Mouse (Mus musculus) monocyte, adult 5-6 weeks (primary cell): Measurements from ENCODE around the gene Nipa1. TPM values are rescaled to one million over a fixed set of nuclear protein-coding genes. Genes with fewer than 3 reads are reported as not detected.
A peak's percentile ranks its signal among the peaks of the same experiment; 100 is the strongest.

Experiments used
- ATAC-seq: fragments of 153-309, 156-312 bp; replicated peaks from 2 replicates; pipeline ENCODE4 v1.8.0; 2017; ENCODE audit warnings: mild to moderate bottlenecking; ENCODE audit not compliant: low TSS enrichment, insufficient number of reproducible peaks, severe bottlenecking, poor library complexity, low FRiP score
- total RNA-seq: library from RNA; stranded (forward); fragments of 200-1000, 200-491, 200-594 nt; gene quantifications from 3 replicates; pipeline ENCODE4 v1.2.3, GENCODE M21; 2017

Nipa1 gene
- total RNA-seq, 1 experiment from 2014 or later = not detected

DNA sequence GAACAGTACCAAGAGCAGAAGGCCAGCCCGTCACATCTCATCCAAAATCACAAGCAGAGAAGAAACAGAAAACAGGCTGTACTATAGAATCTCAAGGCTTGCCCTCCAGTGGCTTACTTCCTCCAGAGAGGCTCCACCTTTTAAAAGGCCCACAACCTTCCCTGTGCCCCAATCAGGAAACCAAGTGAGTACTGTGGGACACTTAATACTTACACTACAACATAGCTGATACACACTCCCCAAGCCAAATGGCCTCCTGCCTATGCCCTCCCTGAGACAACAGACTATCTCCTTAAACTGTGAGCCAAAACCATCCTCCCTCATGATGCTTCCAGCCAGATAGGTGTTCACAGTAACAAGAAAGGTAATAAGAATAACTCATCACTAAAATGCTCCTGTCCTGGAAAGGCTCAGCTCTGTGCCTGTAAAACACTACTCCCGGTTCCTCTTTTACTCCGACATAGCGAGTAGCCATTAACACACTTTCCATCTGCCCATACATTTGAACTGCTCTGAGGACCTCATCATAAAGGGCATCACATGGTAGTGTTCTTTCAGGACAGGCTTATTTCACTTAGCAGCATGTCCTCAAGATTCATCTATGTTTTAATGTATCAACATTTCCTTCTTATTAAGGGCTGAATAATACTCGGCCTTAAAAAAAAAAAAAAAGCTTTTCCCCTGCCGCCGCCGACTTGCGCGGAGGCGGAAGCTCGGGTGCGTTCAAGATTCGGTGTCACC lies 6.3 kb downstream of the Nipa1 start:
- no peak for ATAC-seq

- ATAC-seq = no peak
These were observed 8.8 kb downstream of the Nipa1 start for GRCm38 (mm10) chr7:56011018-56011333.

- no peak for ATAC-seq
These were observed 9.3 kb downstream of the Nipa1 start for GRCm38 (mm10) chr7:56010318-56011017.

- no peak for ATAC-seq
These were observed 20.8 kb downstream of the Nipa1 start for GRCm38 (mm10) chr7:55998997-55999396.

GRCm38 (mm10) chr7:55995013-55995412 lies 24.7 kb downstream of the Nipa1 start:
- no peak for ATAC-seq

DNA sequence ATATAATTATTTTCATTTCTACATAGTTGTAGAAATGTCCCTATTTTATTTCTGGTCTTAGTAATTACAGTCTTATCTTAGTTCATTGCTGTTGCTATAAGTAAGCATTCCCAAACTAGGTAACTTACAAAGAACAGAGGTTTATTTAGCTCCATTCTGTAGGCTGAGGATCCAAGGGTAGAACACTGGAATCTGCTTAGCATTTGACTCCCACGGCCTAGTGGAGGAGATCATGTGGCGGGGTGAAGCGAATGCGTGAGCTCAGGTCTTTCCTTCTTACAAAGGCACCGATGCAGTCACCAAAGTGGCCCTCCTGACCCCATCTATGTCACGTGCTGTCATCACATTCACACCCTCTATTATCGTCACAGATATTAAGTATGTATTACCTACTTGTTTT lies 27.9 kb downstream of the Nipa1 start:
- ATAC-seq = no peak

DNA sequence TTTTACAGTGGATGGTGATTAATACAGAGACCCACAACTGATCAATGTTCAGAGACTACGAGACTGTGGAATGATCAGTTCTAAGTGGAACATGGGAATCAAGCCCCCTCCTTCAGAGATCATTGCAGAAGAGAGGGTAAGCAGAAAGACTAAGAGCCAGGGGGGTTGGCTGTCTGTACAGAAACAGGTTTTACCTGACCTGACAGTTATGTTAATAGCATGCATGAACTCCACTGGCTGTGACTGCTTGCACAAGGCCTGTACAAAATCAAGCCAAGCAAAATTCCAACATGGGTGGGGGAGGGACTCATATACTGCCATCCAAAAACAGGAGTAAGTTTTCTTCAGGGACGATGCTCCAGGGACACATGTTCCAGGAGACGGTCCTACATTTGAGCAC lies 28.6 kb downstream of the Nipa1 start:
- no peak for ATAC-seq

DNA sequence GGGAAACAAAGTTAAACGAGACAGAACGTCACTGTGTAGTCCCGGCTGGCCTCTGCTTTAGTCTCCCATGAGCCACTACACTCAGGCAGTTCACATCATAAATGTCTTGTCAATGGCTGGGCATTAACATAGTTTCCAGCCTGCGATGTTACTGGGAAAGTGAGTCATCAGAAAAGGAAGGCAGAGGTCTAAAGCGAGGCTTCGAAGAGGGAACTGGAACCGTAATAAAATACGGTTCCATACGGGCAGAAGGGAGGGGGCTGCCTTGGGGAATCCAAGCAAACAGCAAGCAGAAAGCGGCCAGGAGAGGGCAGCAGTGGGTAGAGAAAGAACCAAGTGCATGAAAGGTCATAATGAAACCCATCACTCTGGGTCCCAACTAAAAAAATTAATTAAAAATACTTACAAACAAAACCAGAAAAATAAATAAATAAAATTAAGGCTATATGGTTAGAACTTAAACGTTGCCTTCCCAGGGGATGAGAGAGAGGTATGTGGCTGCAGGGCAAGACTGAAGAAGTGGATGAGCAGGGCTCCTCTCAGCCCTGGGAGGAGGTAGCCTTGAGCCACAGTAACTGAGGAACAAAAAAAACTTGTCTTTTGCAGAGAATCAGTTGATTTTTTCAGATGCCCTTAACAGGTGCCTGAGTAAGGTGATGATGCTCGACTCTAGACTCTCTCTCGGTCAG lies 33.1 kb downstream of the Nipa1 start:
- ATAC-seq = peak; percentile 80

GRCm38 (mm10) chr7:55984754-55985153 lies 35.0 kb downstream of the Nipa1 start:
- ATAC-seq = no peak

GRCm38 (mm10) chr7:55983107-55983506 lies 36.6 kb downstream of the Nipa1 start:
- ATAC-seq = no peak

GRCm38 (mm10) chr7:55982010-55982700 lies 37.6 kb downstream of the Nipa1 start:
- no peak for ATAC-seq

- no peak for ATAC-seq
These were observed 38.2 kb downstream of the Nipa1 start for GRCm38 (mm10) chr7:55981511-55981910.

- no peak for ATAC-seq
These were observed 45.3 kb downstream of the Nipa1 start for GRCm38 (mm10) chr7:55974429-55974828.

DNA sequence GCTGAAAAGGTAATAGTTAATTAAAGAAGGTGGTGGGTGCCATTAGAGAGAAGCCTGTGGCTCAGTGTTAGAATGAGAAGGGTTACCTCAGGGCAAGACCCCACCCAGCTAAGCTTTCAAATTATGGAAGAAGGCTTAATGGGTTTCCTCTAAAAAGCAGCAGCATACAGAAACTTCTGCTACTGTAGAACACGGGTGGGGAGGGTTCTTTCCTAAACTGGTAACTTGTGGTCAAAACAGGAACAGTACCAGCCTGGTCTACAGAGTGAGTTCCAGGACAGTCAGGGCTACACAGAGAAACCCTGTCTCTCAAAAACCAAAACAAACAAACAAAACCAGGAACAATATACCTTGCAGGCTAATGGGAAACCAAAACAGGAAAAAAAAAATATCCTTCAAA lies 50.3 kb downstream of the Nipa1 start:
- ATAC-seq = 0 out of 2 replicates have a peak, but pooled peaks have one; percentile 29

- peak; percentile 85 for ATAC-seq
These were observed 51.4 kb downstream of the Nipa1 start for GRCm38 (mm10) chr7:55968258-55968901.

GRCm38 (mm10) chr7:55966866-55967460 lies 52.8 kb downstream of the Nipa1 start:
- ATAC-seq = no peak

DNA sequence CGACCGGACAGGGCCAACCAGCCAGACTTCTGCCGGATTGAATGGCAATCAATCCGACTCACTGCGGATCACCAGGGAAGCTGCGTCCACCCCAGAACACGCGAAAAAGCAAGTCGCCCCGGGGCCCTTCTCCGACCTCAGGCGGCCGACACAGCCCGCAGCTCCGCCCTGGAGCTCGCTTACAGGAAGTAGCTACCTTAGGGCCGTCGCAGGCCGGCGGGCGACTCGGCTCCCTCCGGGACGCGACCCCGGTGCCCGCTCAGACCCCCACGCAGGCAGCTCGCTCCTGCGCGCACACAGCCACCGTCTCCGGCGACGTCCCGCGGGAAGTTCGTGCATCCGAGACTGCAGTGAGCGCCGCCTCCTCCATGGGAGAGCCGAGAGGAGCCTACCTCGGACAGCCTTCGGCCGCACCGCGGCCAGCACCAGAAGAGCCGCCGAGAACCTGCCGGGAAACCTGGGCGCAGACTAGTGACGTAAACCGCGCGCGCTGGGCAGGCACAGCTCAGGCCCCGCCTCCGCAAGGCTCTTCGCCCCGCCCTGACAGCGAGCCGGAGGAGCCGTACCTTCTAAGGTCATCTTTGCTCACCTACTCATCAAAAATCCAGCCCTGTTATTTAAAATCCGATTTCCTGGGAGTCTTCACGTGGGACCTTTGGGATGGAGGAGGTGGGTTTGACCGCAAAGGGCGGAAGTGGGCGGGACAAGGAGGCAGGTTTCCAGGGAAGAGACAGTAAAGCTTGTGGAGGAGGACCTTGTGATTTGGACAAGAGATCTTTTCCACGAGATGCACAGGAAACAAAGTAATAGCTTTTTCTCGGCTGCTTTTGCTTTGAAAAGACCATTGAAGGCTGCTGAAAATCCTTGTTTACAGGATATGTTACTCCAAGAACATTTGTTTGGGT lies 57.5 kb downstream of the Nipa1 start, which contains the start of gene Nipa2:
Nipa2 (minus strand) TSS at position 473 of the 905 bp plus-strand sequence.
- peak; percentile 95 for ATAC-seq
